Mouse (Mus musculus) heart, postnatal 4 days (tissue): ENCODE data around the gene Wasf2. TPM values are rescaled to one million over a fixed set of nuclear protein-coding genes. Genes with fewer than 3 reads are reported as not detected.

ENCODE experiments used
- DNase-seq: peaks from one replicate; pipeline ENCODE4 v3.0.0; 2021
- microRNA-seq, 2 experiments: library from miRNA; unstranded; fragments of <30 nt; microRNA quantifications; one replicate each; pipeline ENCODE4 v1.2.0; 2021 to 2022
- total RNA-seq, 2 experiments: library from RNA; stranded (reverse); gene quantifications; 2 replicates each; pipeline ENCODE4 v1.2.3; 2021

Gene Wasf2
- total RNA-seq, 2 experiments from 2014 or later = 141 to 149 TPM

DNA sequence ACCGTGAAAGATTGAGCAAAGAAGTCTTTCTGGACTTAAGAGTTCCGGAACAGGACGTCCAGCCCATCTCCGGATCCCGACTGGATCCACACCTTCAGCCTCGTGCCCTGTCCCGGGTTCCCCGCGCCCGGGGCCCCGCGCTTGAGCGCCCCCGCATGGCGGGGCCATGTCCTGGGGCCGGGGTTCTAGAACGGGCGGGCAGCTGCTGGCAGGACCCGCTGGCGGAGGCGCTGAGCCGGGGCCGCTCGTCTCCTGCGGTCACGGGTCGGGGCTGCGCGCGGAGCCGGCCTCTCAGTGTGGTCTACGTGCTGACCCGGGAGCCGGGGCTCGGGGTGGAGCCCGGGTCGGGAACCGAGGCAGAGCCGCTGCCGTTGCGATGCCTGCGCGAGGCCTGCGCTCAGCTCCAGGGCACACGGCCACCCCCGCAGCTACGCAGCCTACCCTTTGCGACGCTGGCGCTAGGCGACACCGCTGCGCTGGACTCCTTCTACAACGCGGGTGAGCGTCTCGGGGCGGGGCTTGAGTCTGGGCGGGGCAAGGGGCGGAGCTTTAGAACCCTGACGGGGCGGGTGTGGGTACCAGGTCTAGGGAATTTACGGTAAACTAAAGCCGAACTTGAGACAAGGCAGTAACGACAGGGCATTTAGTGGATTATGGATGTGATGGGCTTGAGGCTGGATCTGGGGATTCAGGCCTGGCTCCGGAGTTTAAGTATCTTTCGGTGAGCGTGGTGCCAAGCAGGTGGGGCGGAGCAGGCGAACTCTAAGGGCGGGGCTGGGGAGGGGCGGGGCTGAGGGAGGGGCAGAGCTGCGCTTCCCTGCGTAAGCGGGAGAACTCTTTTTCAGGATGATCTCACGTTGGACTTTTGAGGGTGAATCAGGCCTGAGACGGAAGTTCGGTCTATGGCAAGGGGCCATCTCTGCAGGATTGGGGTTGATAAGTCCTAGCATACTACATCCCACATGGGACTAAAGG lies 110.9 kb downstream of the Wasf2 start:
- peak; percentile 93 for DNase-seq

DNA sequence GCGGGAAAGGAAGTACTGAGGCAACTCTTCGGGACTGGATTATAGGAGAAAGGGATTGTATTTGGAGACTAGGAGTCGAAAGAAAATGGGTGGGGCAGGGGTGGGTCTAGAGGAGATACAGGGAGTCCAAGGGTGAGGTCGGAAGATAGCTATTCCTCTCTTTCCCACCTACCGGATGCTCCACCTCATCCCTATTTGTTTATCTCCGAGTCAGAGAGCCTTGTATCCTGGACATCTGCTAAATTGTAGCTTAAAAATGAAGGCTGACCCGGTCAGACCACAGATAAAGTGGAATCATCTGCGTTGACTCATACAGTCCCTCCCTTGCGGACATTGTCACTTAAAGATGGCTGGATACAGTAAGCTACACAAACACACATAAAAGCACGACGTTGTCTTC lies 111.6 kb downstream of the Wasf2 start:
- no peak for DNase-seq

DNA sequence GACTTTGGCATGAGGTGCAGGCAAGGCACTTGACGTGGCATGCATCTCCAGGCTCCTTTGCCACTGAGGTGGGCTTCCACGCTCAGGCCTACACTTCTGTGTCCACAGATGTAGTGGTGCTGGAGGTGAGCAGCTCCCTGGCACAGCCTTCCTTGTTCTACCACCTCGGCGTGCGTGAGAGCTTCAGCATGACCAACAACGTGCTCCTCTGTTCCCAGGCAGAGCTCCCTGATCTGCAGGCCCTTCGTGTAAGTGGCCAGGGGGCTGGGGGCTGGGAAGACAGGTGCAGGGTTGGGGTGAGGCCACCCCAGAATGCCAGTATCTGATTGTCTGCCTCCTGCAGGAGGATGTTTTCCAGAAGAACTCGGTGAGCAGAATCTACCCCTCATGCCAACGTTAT lies 112.4 kb downstream of the Wasf2 start:
- no peak for DNase-seq

DNA sequence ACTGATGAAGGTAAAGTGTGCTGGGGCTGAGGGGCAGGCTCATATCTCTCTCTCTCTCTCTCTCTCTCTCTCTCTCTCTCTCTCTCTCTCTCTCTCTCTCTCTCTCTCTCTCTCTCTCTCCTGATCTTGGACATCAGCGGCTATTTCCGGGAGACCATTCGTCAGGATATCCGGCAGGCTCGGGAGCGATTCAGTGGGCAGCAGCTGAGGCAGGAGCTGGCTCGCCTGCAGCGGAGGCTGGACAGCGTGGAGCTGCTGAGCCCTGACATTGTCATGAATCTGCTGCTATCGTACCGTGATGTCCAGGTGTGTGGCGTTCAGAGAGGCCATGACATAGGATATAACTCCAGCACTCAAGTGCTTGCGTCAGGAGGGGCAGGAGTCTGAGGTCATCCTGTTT lies 113.2 kb downstream of the Wasf2 start:
- no peak for DNase-seq

DNA sequence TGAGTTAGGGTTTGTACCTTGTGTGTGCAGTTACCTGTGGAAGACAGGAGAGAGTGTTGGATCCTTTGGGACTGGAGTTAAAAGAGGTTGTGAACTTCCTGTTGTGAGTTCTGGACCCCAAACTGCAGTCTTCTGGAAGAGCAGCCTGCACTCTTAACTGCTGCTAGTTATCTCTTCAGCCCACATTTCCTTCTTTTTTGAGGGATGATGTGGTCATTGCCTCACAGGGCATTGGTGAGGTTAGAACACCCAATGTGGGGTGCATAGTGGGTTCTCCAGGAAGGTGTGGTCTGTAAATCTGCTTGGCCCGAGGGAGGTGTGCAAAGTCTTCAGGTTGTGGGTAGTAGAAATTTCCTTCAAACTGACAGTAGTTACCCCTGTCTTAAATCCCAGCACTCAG lies 114.0 kb downstream of the Wasf2 start:
- DNase-seq = no peak

DNA sequence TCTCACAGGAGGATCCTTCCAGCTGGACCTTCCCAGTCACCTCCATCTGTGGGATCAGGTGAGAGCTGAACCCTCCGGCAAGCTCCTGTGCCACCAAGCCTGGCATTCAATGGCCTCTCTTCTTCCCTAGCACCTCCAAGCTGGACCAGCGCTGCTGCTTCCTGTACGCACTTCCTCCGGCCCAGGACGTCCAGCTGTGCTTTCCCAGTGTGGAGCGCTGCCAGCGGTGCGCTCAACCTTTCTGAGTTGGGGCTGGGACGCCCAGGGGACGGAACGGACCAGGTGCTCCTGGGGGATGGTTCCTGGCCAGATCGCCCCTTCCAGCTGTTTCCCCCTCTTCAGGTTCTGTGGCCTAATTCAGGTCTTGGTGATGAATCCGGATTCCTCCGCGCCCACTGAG lies 116.8 kb downstream of the Wasf2 start:
- DNase-seq = peak; percentile 62

DNA sequence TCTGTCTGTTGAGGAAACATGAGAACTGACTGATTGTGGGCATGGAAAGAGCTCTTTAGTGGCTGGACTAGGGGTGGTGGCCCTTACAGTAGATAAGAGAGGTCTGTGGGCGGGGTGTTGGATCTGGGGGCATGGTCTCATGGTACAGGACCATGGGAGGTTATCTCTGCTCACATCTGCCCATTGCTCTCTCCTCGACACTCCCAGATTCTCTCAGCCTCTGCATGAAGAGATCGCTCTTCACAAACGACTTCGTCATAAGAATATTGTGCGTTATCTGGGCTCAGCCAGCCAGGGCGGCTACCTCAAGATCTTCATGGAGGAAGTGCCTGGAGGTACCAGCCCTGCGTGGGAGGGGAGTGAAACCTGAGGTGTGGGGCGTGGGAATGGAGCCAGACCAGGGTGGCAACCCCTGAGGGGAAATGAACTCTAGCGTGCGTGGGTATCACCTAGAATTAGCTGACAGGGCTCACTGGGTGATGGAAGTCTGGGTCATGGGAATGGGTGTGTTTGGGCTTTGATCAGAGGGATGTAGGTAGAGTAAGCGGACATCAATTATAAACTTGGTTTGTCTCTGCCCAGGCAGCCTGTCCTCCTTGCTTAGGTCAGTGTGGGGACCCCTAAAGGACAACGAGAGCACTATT lies 117.6 kb downstream of the Wasf2 start:
- DNase-seq = no peak

Small RNA genes lying within 50 kb of the gene (microRNA-seq; reads per million reads assigned to microRNA genes)
- gene Mir7017 = 2.9 to 4.8 reads per million in 2 experiments

Other genes with a start within 250 kb of the Wasf2 start
- gene Stx12, start 246.0 kb upstream of the Wasf2 start, total RNA-seq = 10 to 100 TPM; 53.9 to 54.9 TPM
- gene Fam76a, start 207.9 kb upstream of the Wasf2 start, total RNA-seq = 10 to 100 TPM; 33.5 to 38.1 TPM
- gene Fgr, start 156.4 kb upstream of the Wasf2 start, total RNA-seq = under 1 TPM; 0.33 to 0.43 TPM
- 10 to 100 TPM; 41.1 to 48.7 TPM for gene Ahdc1, start 119.2 kb upstream of the Wasf2 start, total RNA-seq
- not detected for gene Cd164l2, start 81.6 kb downstream of the Wasf2 start, total RNA-seq
- under 1 TPM; 0.20 to 0.45 TPM for gene Gpr3, start 82.0 kb downstream of the Wasf2 start, total RNA-seq
- gene Map3k6, start 110.3 kb downstream of the Wasf2 start, total RNA-seq = 1 to 10 TPM; 6.3 to 6.8 TPM
- gene Sytl1, start 132.6 kb downstream of the Wasf2 start, total RNA-seq = under 1 TPM; 0.48 to 0.79 TPM
- 10 to 100 TPM; 35.1 to 35.6 TPM for gene Tmem222, start 147.3 kb downstream of the Wasf2 start, total RNA-seq
- 10 to 100 TPM; 46.9 to 47.9 TPM for gene Wdtc1, start 223.0 kb downstream of the Wasf2 start, total RNA-seq
- gene Slc9a1, start 239.2 kb downstream of the Wasf2 start, total RNA-seq = 10 to 100 TPM; 21.1 to 24.4 TPM